Mouse (Mus musculus): Measurements from ENCODE around the gene Arhgap21.

- no peak for TF ChIP-seq CTCF (IDR thresholded peaks at IDR 0.05)
- no peak for TF ChIP-seq POLR2A (IDR thresholded peaks at IDR 0.05; ENCODE audit: insufficient read depth, low read depth, low read length)
Measured at GRCm38 (mm10) chr2:20868052-20868451, 100.6 kb downstream of the Arhgap21 start.
